Mouse (Mus musculus) ES-CJ7 (cell line): ENCODE data around the gene Lrrc1.
A peak's percentile ranks its signal among the peaks of the same experiment; 100 is the strongest.

Experiments used
- DNase-seq: peaks from one replicate; pipeline ENCODE4 v3.0.0; 2011; ENCODE audit warnings: low read depth, low spot score

Lrrc1 gene

DNA sequence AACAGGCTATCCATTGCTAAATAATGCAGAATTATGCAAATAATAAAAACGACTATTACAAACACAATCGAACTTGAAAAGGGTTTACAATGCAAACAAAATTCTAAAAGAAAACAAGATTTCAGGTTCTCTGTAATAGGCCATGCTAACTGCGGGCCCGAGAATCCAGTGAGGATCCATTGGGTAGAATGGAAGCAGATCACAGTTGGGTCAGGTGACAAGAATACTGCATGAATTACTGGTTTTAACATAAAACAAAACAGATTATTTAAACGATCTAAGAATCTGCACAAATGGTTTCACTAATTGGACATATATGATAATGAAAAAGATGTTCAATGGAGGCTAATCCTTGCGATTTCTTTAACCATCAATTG, 42.5 kb downstream of the Lrrc1 start:
- DNase-seq = no peak

DNA sequence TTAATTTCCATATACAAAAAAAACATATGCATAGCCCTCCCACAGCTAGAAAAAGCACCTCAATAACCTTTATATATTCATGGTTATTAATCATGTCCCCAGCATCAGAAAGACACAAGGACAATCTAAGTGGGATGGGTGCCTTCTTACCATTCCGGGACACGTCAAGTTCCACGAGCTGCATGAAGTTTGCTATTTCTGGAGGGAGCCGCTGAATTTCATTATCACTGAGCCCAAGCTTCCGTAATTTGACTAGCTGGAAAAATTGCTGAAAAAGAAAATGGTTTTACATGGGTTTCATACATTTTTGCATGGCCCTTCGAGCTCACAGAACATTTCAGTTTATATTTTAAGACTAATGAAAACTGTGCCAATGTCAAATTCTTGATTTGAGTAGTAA, 45.6 kb downstream of the Lrrc1 start:
- no peak for DNase-seq

GRCm38 (mm10) chr9:77498406-77498805, 46.3 kb downstream of the Lrrc1 start:
- peak; percentile 13 for DNase-seq

DNA sequence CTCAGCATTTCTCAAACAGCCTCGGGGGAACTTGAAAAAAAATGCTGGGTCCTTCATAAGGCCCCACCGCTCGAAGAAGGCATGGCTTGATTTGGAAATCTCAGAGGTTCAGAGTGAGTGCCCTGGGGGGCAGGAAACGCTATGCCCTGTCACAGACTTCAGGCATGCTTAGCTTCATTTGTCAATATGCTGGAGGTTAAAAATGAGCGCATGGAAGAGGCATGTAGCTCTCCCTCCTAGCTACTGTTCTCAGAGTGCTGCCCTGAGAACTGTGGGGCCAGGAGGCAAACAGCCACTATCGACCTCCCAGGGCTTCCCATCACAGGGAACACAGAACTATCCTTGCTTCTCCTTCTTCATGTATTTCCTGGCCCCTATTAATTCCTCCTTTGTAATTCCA, 47.5 kb downstream of the Lrrc1 start:
- DNase-seq = no peak

DNA sequence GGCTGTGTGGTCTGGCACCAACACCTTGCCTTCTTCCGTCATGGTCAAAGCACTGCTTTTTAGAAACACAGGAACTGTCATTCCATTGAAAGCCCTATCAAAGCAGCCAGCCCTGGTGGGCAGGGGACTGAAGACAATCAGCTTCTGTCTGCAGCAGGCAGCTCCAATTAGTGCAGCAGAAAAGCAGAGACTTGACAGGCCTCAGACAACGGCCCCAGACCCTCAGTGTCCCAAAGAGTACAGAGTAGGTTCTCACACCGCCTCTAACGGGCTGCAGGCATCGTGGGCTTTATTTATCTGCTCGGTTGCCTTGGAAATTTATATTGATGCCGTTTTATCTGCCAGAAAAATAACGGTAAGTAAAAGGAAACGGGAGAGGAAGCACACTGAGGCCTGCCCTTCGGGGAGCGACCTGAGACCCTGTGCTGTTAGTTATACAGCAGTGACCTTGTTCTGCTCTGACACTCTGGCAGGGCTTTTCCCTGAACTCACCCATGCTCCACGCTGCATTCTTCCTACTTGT, 48.1 kb downstream of the Lrrc1 start:
- no peak for DNase-seq

DNA sequence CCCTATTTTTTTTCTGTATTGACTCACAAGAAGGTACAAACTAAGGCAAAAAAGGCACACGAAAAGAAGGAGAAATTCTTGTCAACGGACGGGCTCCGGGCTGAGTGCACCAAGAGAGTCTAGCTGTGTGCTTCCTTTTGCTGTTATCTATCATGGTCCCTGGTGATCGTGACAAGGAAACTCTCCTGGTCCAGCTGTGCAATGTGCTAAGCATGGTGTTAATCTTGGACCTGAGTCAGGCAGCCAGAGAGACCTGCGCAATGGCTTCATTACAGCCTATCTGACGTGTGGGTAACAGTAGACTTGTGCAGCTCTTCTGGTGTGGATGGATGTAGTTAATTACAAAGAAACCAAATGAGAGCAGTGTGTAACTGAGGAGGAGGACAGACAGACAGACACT, 50.4 kb downstream of the Lrrc1 start:
- DNase-seq = no peak

- peak; percentile 21 for DNase-seq
Observed at GRCm38 (mm10) chr9:77488611-77489010, 56.1 kb downstream of the Lrrc1 start.

DNA sequence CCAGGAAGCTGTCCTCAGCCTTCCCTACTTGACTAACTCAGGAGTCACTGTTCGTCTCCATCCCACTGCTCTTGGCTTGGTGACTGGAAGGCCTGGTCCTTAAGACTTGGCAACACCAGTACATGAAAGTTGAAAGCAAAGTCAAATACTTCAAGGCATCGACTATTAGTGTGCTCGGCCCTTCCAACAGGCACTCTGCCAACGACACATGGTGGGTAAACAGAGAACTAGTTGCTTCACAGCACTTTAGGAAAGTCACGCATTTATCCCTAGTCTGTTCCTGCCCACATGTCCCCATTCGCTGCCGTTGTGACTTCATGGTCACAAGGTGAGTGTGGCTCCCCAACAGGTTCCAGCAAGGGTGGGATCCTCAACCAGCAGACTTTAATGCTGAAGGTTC, 57.2 kb downstream of the Lrrc1 start:
- DNase-seq = no peak

- DNase-seq = peak; percentile 38
Observed at GRCm38 (mm10) chr9:77485915-77486314, 58.8 kb downstream of the Lrrc1 start.

GRCm38 (mm10) chr9:77484751-77485150, 59.9 kb downstream of the Lrrc1 start:
- no peak for DNase-seq

DNA sequence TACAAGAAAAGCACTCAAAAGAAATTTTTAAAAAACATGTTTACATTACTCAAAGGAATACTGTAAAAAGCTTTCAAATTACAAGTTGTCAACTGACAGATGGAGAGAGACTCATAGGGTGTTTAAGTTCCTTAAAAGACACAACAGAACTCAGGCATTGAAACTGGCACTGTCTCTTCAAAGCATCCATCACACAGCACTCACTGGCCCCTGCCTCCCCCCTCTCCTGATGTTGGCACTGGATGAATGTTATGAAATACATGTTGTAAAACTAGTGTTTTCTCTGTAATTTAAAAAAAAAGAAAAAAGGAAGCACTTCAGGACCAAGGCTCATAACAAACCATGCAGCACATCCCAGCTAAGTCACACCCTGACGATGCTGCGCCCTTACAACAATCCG, 61.1 kb downstream of the Lrrc1 start:
- no peak for DNase-seq

- DNase-seq = no peak
Observed at GRCm38 (mm10) chr9:77482281-77482680, 62.4 kb downstream of the Lrrc1 start.

GRCm38 (mm10) chr9:77481380-77481779, 63.3 kb downstream of the Lrrc1 start:
- DNase-seq = peak; percentile 47

- peak; percentile 28 for DNase-seq
Observed at GRCm38 (mm10) chr9:77480574-77481319, 63.9 kb downstream of the Lrrc1 start.

DNA sequence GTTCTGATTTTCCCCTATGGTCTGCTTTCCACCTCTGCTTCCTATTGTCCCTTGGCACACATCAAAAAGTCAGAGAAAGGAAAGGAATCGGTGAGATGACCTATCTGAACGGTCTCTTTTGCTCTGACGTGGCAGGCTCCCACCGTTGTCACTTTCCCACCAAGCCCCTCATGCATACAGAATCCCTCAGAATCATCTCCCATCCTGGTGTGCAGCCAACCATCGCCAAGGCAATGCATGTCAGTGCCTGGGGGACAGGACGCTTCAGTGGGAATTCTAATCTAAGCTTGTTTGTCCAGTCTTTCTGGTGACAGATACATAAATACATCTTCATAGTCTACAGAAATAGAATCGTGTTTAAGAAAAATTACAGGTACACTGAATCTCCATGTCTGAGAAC, 64.7 kb downstream of the Lrrc1 start:
- DNase-seq = no peak

DNA sequence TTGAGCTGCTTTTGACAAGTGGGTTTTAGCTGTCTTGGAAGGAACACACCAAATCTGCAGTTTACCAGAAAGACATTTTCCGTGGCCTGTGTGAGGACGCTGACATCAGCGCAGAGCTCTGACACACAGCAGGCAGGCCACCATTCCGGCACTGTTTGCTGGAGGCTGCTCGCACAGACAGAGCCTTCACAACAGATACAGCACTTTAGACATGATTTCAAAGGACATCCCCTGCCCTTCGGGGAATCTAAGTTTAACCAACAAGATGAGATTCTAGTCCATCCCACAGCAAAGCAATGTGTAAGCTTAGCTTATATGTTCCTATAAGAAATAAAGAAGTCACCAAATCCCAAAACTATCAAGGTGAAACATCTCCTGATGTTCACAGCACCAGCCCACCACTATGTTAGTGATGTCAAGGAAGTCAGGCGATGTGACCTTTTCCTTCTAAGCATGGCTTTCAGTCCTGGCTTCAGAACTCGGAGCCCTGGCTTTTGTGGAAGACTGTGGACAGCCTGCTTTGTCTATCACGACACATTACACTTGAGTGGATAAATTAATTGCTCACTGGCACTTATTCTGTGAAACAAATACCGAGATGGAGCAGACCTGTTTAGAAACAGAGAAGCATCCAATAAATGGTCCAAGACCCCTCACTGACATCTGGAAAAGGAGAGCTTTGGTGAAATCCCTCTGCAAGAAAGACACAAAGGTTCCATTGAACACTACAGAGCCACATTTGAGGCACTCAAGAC, 66.3 kb downstream of the Lrrc1 start:
- no peak for DNase-seq

DNA sequence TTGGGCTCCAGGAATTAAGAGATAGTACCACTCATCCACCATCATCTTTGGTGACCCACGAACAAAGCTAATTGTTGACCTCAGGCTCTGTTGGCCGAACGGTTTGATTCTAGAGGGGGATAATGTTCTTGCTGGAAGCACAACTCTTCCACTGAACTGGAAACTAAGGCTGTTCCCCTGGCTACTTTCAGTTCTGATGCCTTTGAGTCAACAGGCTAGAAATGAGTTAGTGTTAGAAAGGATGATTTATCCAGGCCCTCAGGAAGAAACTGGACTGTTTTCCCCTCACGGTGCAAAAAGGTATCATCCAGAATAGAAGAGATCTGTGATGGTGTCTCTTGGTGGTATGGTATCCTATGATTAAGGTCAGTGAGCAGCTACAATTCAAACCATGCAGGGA, 70.1 kb downstream of the Lrrc1 start:
- no peak for DNase-seq

- DNase-seq = no peak
Observed at GRCm38 (mm10) chr9:77472557-77472956, 72.1 kb downstream of the Lrrc1 start.

DNA sequence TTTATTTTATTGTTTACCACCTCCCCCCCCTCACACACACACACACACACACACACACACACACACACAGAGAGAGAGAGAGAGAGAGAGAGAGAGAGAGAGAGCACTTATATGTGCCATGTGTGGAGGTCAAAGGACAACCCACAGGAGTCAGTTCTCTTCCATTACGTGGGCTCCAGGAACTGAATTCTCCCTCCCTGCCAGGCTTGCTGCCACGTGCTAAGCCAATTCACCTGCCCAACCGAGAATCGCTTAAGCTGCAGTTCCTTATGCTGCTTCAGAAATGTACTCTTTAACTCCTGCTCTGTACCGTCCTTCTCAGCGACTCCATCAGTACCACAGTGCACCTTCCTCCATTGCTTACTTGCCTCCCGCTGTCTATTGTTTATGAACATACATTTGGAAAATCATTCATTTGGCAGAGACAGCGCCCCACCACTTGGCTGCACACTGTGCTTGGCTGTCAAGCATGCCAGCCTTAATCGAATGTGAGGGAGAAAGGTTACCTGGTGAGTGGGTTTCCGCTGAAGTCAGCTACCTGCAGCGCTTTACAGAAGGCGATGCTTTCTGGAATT, 72.9 kb downstream of the Lrrc1 start:
- DNase-seq = no peak

- no peak for DNase-seq
Observed at GRCm38 (mm10) chr9:77469791-77470607, 74.7 kb downstream of the Lrrc1 start.

- DNase-seq = no peak
Observed at GRCm38 (mm10) chr9:77466926-77467325, 77.7 kb downstream of the Lrrc1 start.

- DNase-seq = no peak
Observed at GRCm38 (mm10) chr9:77465401-77465800, 79.3 kb downstream of the Lrrc1 start.
